Mouse (Mus musculus): ENCODE measurements at regions not wholly inside any gene's neighbourhood (a gene's known extent, or its start where the extent isn't known, plus 50 kb on each side); places are given as distances from the start of the nearest gene placed in this dataset.
A peak's percentile ranks its signal among the peaks of the same experiment; 100 is the strongest.

DNA sequence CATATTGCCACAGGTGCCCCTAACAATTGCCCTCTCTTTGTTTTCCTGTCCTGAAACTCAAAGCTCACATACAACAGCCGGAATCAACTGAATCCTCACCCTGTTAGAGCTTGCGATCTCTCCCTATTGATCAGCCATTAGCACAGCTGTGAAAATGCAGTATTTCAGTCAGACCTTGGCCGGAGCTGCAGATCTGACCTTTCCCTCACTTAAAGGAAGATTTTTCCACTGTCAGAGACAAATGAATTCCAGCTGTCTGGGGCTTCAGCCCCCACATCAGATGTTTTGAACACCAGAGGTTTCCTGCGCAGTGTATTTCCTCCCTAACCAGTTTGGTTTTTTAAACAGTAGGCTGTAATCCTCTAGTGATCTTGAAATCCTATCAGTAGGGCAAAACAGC, 87.0 kb upstream of the 1110032F04Rik start:
- Histone ChIP-seq H3K27ac (ENCODE audit: control insufficient read depth, insufficient read depth, low read length) (no peak overlapping the region), H3K27me3 (ENCODE audit: control insufficient read depth, insufficient read depth, low read length) (no peaks in the 10 kb centered on the region)

GRCm38 (mm10) chr3:68783666-68784416, 85.5 kb upstream of the 1110032F04Rik start:
- H3K27me3 ChIP-seq (ENCODE audit: control insufficient read depth, insufficient read depth, low read length) = no peaks in the 10 kb centered on the region

More for the DNA sequence above, 87.0 kb upstream of the 1110032F04Rik start:
- 44% methylated on average over 4 of the region's 4 CpGs for WGBS
- no peak for DNase-seq
- Histone ChIP-seq H3K36me3 (ENCODE audit: control insufficient read depth, insufficient read depth, low read length) (no peaks in the 10 kb centered on the region), H3K4me3 (ENCODE audit: control insufficient read depth, insufficient read depth, low read length) (no peak overlapping the region), H3K4me1 (replicated peaks; ENCODE audit: control insufficient read depth, insufficient read depth, low read length) (peaks cover 45% of the 10 kb centered on the region)
- TF ChIP-seq POLR2A (IDR thresholded peaks at IDR 0.05; ENCODE audit: control insufficient read depth, extremely low read depth, insufficient read depth, low read length, poor library complexity) (no peak), CTCF (IDR thresholded peaks at IDR 0.05; ENCODE audit: borderline replicate concordance, control insufficient read depth, extremely low read depth, insufficient read depth, low read length, poor library complexity) (no peak)

GRCm38 (mm10) chr3:68786771-68787170, 82.6 kb upstream of the 1110032F04Rik start:
- DNase-seq = no peak
- peak overlapping the region; percentile 37 for H3K27ac ChIP-seq (ENCODE audit: control insufficient read depth, insufficient read depth, low read length)
- WGBS = 92% methylated on average over 3 of the region's 3 CpGs

More at GRCm38 (mm10) chr3:68783666-68784416, 85.5 kb upstream of the 1110032F04Rik start:
- peak; percentile 27 for DNase-seq
- peaks cover 53% of the 10 kb centered on the region for H3K4me1 ChIP-seq (replicated peaks; ENCODE audit: control insufficient read depth, insufficient read depth, low read length)
- no peak for TF ChIP-seq POLR2A (IDR thresholded peaks at IDR 0.05; ENCODE audit: control insufficient read depth, extremely low read depth, insufficient read depth, low read length, poor library complexity)
- no peak for TF ChIP-seq CTCF (IDR thresholded peaks at IDR 0.05; ENCODE audit: borderline replicate concordance, control insufficient read depth, extremely low read depth, insufficient read depth, low read length, poor library complexity)
- peak overlapping the region; percentile 55 for H3K27ac ChIP-seq (ENCODE audit: control insufficient read depth, insufficient read depth, low read length)
- H3K4me3 ChIP-seq (ENCODE audit: control insufficient read depth, insufficient read depth, low read length) = no peak overlapping the region
- no peaks in the 10 kb centered on the region for H3K36me3 ChIP-seq (ENCODE audit: control insufficient read depth, insufficient read depth, low read length)
- WGBS = 50% methylated on average over 7 of the region's 7 CpGs

GRCm38 (mm10) chr3:68787385-68788175, 81.8 kb upstream of the 1110032F04Rik start:
- TF ChIP-seq POLR2A (IDR thresholded peaks at IDR 0.05; ENCODE audit: control insufficient read depth, extremely low read depth, insufficient read depth, low read length, poor library complexity) = no peak
- H3K36me3 ChIP-seq (ENCODE audit: control insufficient read depth, insufficient read depth, low read length) = no peaks in the 10 kb centered on the region
- H3K4me1 ChIP-seq (replicated peaks; ENCODE audit: control insufficient read depth, insufficient read depth, low read length) = peaks cover 64% of the 10 kb centered on the region
- H3K4me3 ChIP-seq (ENCODE audit: control insufficient read depth, insufficient read depth, low read length) = no peak overlapping the region
- no peaks in the 10 kb centered on the region for H3K27me3 ChIP-seq (ENCODE audit: control insufficient read depth, insufficient read depth, low read length)
- WGBS = 28% methylated on average over 10 of the region's 10 CpGs
- peak overlapping the region; percentile 22 for H3K27ac ChIP-seq (ENCODE audit: control insufficient read depth, insufficient read depth, low read length)
- DNase-seq = peak; percentile 58

More at GRCm38 (mm10) chr3:68786771-68787170, 82.6 kb upstream of the 1110032F04Rik start:
- Histone ChIP-seq H3K27me3 (ENCODE audit: control insufficient read depth, insufficient read depth, low read length) (no peaks in the 10 kb centered on the region), H3K4me3 (ENCODE audit: control insufficient read depth, insufficient read depth, low read length) (no peak overlapping the region), H3K36me3 (ENCODE audit: control insufficient read depth, insufficient read depth, low read length) (no peaks in the 10 kb centered on the region), H3K4me1 (replicated peaks; ENCODE audit: control insufficient read depth, insufficient read depth, low read length) (peaks cover 68% of the 10 kb centered on the region)
- no peak for TF ChIP-seq POLR2A (IDR thresholded peaks at IDR 0.05; ENCODE audit: control insufficient read depth, extremely low read depth, insufficient read depth, low read length, poor library complexity)
- no peak for TF ChIP-seq CTCF (IDR thresholded peaks at IDR 0.05; ENCODE audit: borderline replicate concordance, control insufficient read depth, extremely low read depth, insufficient read depth, low read length, poor library complexity)

GRCm38 (mm10) chr3:68789491-68789890, 79.9 kb upstream of the 1110032F04Rik start:
- peak; percentile 46 for DNase-seq
- Histone ChIP-seq H3K27me3 (ENCODE audit: control insufficient read depth, insufficient read depth, low read length) (no peaks in the 10 kb centered on the region), H3K4me1 (replicated peaks; ENCODE audit: control insufficient read depth, insufficient read depth, low read length) (peaks cover 53% of the 10 kb centered on the region), H3K4me3 (ENCODE audit: control insufficient read depth, insufficient read depth, low read length) (no peak overlapping the region), H3K36me3 (ENCODE audit: control insufficient read depth, insufficient read depth, low read length) (no peaks in the 10 kb centered on the region), H3K27ac (ENCODE audit: control insufficient read depth, insufficient read depth, low read length) (peak overlapping the region; percentile 12; the same call in 1 of the 2 replicates)
- TF ChIP-seq POLR2A (IDR thresholded peaks at IDR 0.05; ENCODE audit: control insufficient read depth, extremely low read depth, insufficient read depth, low read length, poor library complexity) = no peak
- no peak for TF ChIP-seq CTCF (IDR thresholded peaks at IDR 0.05; ENCODE audit: borderline replicate concordance, control insufficient read depth, extremely low read depth, insufficient read depth, low read length, poor library complexity)
- 7% methylated on average over 6 of the region's 6 CpGs for WGBS

DNA sequence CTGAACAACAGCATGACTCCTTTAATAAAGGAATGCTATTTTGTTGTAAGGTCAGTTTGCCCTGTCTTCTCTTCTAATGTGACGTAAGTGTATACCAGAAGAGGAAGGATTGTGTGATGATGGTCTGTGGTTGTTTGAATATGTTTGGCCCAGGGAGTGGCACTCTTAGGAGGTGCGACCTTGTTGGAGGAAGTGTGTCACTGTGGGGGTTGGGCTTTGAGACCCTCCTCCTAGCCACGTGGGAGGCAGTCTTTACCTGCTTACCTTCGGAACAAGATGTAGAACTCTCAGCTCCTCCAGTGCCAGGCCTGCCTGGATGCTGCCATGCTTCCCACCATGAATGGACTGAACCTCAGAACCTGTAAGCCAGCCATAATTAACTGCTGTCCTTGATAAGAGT, 78.9 kb upstream of the 1110032F04Rik start:
- TF ChIP-seq CTCF (IDR thresholded peaks at IDR 0.05; ENCODE audit: borderline replicate concordance, control insufficient read depth, extremely low read depth, insufficient read depth, low read length, poor library complexity) = no peak
- no peak for TF ChIP-seq POLR2A (IDR thresholded peaks at IDR 0.05; ENCODE audit: control insufficient read depth, extremely low read depth, insufficient read depth, low read length, poor library complexity)
- H3K4me1 ChIP-seq (replicated peaks; ENCODE audit: control insufficient read depth, insufficient read depth, low read length) = peaks cover 44% of the 10 kb centered on the region
- WGBS = 83% methylated on average over 4 of the region's 4 CpGs
- DNase-seq = no peak
- no peaks in the 10 kb centered on the region for H3K36me3 ChIP-seq (ENCODE audit: control insufficient read depth, insufficient read depth, low read length)
- no peak overlapping the region for H3K27ac ChIP-seq (ENCODE audit: control insufficient read depth, insufficient read depth, low read length)
- no peak overlapping the region for H3K4me3 ChIP-seq (ENCODE audit: control insufficient read depth, insufficient read depth, low read length)
- no peaks in the 10 kb centered on the region for H3K27me3 ChIP-seq (ENCODE audit: control insufficient read depth, insufficient read depth, low read length)
